Mouse (Mus musculus) C2C12 (cell line): Measurements from ENCODE around the gene Zfp180.

Experiments
- CTCF ChIP-seq: IDR thresholded peaks from one replicate; pipeline ENCODE4 v1.5.1; 2011; ENCODE audit not compliant: control insufficient read depth, insufficient read depth, insufficient read length
- FOSL1 ChIP-seq: IDR thresholded peaks from one replicate; pipeline ENCODE4 v1.8.0; 2011; ENCODE audit warnings: mild to moderate bottlenecking, low read length; ENCODE audit not compliant: poor library complexity, insufficient read depth, severe bottlenecking
- MAX ChIP-seq: IDR thresholded peaks from one replicate; pipeline ENCODE4 v1.6.1; 2011; ENCODE audit warnings: mild to moderate bottlenecking, control low read depth

DNA sequence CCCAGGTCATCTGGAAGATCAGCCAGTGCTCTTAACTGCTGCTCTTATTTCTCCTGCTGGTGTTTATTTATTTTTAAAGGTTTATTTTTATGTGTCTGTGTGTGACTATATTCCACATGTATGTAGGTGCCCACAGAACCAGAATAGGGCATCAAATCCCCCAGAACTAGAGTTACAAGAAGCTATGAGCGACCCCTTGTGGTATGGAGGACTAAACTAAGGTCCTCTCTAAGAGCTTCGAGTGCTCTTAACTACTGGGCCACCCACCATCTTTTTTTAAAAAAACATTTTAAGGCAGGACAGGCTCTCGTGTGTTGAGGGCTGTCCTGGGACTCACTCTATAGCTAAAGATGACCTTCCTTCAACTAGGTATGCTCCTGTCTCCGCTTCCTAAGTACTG is 5.1 kb downstream of the Zfp180 start:
- TF ChIP-seq CTCF = no peak
- TF ChIP-seq MAX = no peak
- TF ChIP-seq FOSL1 = no peak
